Mouse (Mus musculus): ENCODE data around the gene Postn.

Postn gene

GRCm38 (mm10) chr3:54420189-54420928, 59.5 kb downstream of the Postn start:
- no peak for DNase-seq (ENCODE audit: low spot score)

- no peak for DNase-seq (ENCODE audit: low spot score)
Observed at GRCm38 (mm10) chr3:54420983-54421382, 60.1 kb downstream of the Postn start.

- DNase-seq (ENCODE audit: low spot score): no peak
Observed at GRCm38 (mm10) chr3:54421666-54422065, 60.8 kb downstream of the Postn start.

- no peak for DNase-seq (ENCODE audit: low spot score)
Observed at GRCm38 (mm10) chr3:54424146-54424545, 63.2 kb downstream of the Postn start.

- DNase-seq (ENCODE audit: low spot score): no peak
Observed at GRCm38 (mm10) chr3:54431663-54432062, 70.8 kb downstream of the Postn start.

GRCm38 (mm10) chr3:54432167-54432566, 71.3 kb downstream of the Postn start:
- no peak for DNase-seq (ENCODE audit: low spot score)

- DNase-seq (ENCODE audit: low spot score): no peak
Observed at GRCm38 (mm10) chr3:54432605-54433004, 71.7 kb downstream of the Postn start.

- no peak for DNase-seq (ENCODE audit: low spot score)
Observed at GRCm38 (mm10) chr3:54434571-54434970, 73.7 kb downstream of the Postn start.

- no peak for DNase-seq (ENCODE audit: low spot score)
Observed at GRCm38 (mm10) chr3:54436373-54436964, 75.6 kb downstream of the Postn start.
